Mouse (Mus musculus): ENCODE measurements around the gene Rcor2. TPM values are rescaled to one million over a fixed set of nuclear protein-coding genes. Genes with fewer than 3 reads are reported as not detected.

The Rcor2 gene
- total RNA-seq, 1 experiment: 161 TPM

DNA sequence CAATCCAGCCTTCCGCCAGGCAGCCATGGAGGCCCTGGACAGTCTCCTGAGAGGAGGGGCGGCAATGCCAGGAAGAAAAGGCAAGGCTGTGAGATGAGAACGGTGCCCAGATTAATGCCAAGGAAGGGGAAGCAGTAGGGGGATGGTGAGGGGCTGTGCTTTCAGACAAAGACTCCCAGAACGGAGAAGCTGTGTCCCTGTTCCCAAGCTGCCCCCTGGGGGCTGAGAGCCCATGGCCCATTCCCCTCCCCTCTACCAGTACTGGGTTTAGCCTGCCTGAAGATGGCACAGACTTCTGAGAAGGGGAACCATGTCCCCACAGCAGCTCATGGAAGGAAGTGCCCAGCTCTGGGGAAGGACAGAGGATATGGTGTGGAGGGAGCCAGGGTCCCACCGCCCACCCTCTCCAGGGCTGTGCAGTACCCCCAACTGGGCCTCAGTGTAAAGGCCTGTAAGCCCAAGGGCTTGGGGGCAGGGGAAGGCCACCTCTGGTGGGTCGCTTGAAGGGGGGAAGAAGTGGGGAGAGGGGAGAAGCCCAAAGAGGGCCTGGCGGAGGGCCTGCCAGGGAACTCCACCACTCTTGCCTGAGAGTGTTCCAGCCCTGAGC is 9.0 kb downstream of the Rcor2 start:
- Histone ChIP-seq H3K4me1 (ENCODE audit: control insufficient read depth in 2 of 2, insufficient read depth in 2 of 2, low read length in 2 of 2, poor library complexity in 1 of 2) (peaks cover 0 to 48% of the 10 kb centered on the region in 2 experiments; a peak in 2 of 4 replicates), H3K9ac (ENCODE audit: insufficient read depth, low read depth, low read length, poor library complexity, severe bottlenecking) (no peak overlapping the region), H3K9me3 (ENCODE audit: control insufficient read depth, insufficient read depth, low read depth, low read length) (no peaks in the 10 kb centered on the region), H3K4me3 (ENCODE audit: insufficient read depth in 1 of 2, low read depth in 1 of 2, low read length in 2 of 2, poor library complexity in 1 of 2, severe bottlenecking in 1 of 2) (no peak overlapping the region; a peak in 1 of 4 replicates), H3K36me3 (ENCODE audit: control insufficient read depth, insufficient read depth, low read length, poor library complexity, severe bottlenecking) (peaks cover 73% of the 10 kb centered on the region), H3K27ac (ENCODE audit: insufficient read depth, low read depth, low read length, poor library complexity, severe bottlenecking) (peak overlapping the region; percentile 37; the same call in 1 of the 2 replicates)
- in situ Hi-C loops (cut with MboI; ENCODE audit: low sequenced_read_pairs in 2 of 2, unreplicated experiment in 2 of 2): no loop called here
- TF ChIP-seq CHD2 (IDR thresholded peaks at IDR 0.05; ENCODE audit: low read depth, low read length) (no peak), ZNF384 (IDR thresholded peaks at IDR 0.05; ENCODE audit: low read depth, low read length) (no peak), HCFC1 (IDR thresholded peaks at IDR 0.05; ENCODE audit: borderline replicate concordance, insufficient read depth, low read length) (no peak), MAFK (IDR thresholded peaks at IDR 0.05; ENCODE audit: insufficient read depth, low read depth, low read length) (no peak), ZC3H11A (IDR thresholded peaks at IDR 0.05; ENCODE audit: borderline replicate concordance, low read depth, low read length) (no peak)
- DNase-seq (ENCODE audit: low read depth, low spot score): no peak

DNA sequence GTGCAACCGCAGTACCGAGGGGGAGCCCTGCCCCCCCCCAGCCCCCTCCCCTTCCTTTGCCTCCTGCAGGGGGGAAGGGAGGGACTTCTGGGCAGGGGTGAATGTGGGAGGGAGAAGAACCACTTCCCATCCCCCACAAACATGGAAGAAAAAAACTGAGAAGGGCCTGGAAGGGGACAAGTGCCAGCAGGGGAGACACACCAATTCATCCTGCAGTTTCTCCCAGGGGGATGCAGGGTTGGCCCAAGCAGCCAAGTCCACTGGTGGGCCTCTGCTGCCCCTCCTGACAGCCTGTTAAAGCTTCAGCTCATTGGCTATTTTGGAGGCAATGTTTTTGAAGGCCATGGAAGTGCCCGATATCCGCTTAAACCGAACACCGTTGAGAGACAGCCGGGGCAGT is 9.7 kb downstream of the Rcor2 start:
- in situ Hi-C loops (cut with MboI; ENCODE audit: low sequenced_read_pairs in 2 of 2, unreplicated experiment in 2 of 2): no loop called here

DNA sequence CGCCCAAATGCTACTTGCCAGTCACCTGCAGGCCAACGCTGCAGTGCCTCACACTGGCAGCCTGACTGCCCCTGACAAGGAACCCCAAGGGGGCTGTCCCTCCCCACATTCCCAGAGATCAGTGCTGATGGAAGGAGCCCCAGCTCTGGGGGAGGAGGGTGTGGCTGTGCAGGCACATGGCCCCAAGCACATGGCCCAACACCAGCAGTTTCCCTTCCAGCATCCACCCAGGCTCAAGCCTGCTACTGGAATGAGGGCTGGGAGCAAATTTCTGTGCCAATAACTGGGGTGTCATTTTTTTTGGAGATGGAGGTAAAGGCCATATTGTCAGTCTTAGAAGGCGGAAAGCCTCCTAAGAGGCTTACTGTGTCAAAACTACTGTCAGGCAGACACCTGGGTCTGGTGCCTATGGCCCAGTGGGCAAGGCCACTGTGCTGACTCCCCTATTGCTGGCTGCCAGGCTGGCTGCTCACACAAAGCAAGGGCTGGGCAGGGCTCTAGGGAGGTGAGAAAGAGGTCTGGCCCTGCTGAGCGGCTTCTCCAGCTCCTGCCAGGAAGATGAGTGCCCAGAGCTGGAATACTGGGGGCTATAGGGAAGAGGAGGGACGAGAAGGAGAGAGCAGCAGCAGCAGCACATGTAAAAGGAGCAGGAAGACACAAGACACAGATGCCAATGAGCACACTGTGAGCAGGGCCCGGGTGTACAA is 11.2 kb downstream of the Rcor2 start:
- H3K27ac ChIP-seq (ENCODE audit: insufficient read depth, low read depth, low read length, poor library complexity, severe bottlenecking): no peak overlapping the region
- in situ Hi-C loops (cut with MboI; ENCODE audit: low sequenced_read_pairs in 2 of 2, unreplicated experiment in 2 of 2): no loop called here
- H3K4me1 ChIP-seq (ENCODE audit: control insufficient read depth in 2 of 2, insufficient read depth in 2 of 2, low read length in 2 of 2, poor library complexity in 1 of 2): peaks cover 0 to 43% of the 10 kb centered on the region in 2 experiments; a peak in 2 of 4 replicates
- DNase-seq (ENCODE audit: low read depth, low spot score): no peak
- peaks cover 75% of the 10 kb centered on the region for H3K36me3 ChIP-seq (ENCODE audit: control insufficient read depth, insufficient read depth, low read length, poor library complexity, severe bottlenecking)
- TF ChIP-seq ZNF384 (IDR thresholded peaks at IDR 0.05; ENCODE audit: low read depth, low read length) (no peak), ZC3H11A (IDR thresholded peaks at IDR 0.05; ENCODE audit: borderline replicate concordance, low read depth, low read length) (no peak), HCFC1 (IDR thresholded peaks at IDR 0.05; ENCODE audit: borderline replicate concordance, insufficient read depth, low read length) (no peak), MAFK (IDR thresholded peaks at IDR 0.05; ENCODE audit: insufficient read depth, low read depth, low read length) (no peak), CHD2 (IDR thresholded peaks at IDR 0.05; ENCODE audit: low read depth, low read length) (no peak)
- no peak overlapping the region for H3K4me3 ChIP-seq (ENCODE audit: insufficient read depth in 1 of 2, low read depth in 1 of 2, low read length in 2 of 2, poor library complexity in 1 of 2, severe bottlenecking in 1 of 2)
- no peak overlapping the region for H3K9ac ChIP-seq (ENCODE audit: insufficient read depth, low read depth, low read length, poor library complexity, severe bottlenecking)
- H3K9me3 ChIP-seq (ENCODE audit: control insufficient read depth, insufficient read depth, low read depth, low read length): no peaks in the 10 kb centered on the region

More for the DNA sequence above, 9.7 kb downstream of the Rcor2 start:
- Histone ChIP-seq H3K36me3 (ENCODE audit: control insufficient read depth, insufficient read depth, low read length, poor library complexity, severe bottlenecking) (peaks cover 74% of the 10 kb centered on the region), H3K4me1 (ENCODE audit: control insufficient read depth in 2 of 2, insufficient read depth in 2 of 2, low read length in 2 of 2, poor library complexity in 1 of 2) (peaks cover 0 to 47% of the 10 kb centered on the region in 2 experiments; a peak in 2 of 4 replicates), H3K27ac (ENCODE audit: insufficient read depth, low read depth, low read length, poor library complexity, severe bottlenecking) (no peak overlapping the region), H3K4me3 (ENCODE audit: insufficient read depth in 1 of 2, low read depth in 1 of 2, low read length in 2 of 2, poor library complexity in 1 of 2, severe bottlenecking in 1 of 2) (peak overlapping the region in 1 of 2 experiments; percentile 15; a peak in 1 of 4 replicates), H3K9ac (ENCODE audit: insufficient read depth, low read depth, low read length, poor library complexity, severe bottlenecking) (no peak overlapping the region), H3K9me3 (ENCODE audit: control insufficient read depth, insufficient read depth, low read depth, low read length) (no peaks in the 10 kb centered on the region)
- DNase-seq (ENCODE audit: low read depth, low spot score): no peak
- TF ChIP-seq ZC3H11A (IDR thresholded peaks at IDR 0.05; ENCODE audit: borderline replicate concordance, low read depth, low read length): no peak
- no peak for TF ChIP-seq HCFC1 (IDR thresholded peaks at IDR 0.05; ENCODE audit: borderline replicate concordance, insufficient read depth, low read length)

DNA sequence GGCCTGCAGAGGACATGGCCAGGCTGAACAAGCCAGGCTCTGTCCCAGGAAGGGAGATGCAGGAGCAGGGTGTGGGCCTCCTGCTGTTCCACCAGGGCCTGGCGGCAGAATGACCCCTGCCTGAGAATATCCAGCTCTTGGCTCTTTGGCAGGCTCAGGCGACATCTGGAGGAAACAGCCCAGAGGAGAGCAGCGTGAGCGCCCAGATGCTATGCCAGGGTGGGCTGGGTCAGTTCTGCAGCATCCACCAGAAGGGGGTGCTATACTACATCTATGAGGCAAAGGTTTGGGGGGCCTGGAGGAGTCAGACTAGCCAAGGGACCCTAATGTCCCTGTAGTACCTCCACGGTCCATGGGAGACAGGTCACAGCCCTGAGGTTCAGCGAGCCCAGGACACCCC is 12.0 kb downstream of the Rcor2 start:
- Histone ChIP-seq H3K27ac (ENCODE audit: insufficient read depth, low read depth, low read length, poor library complexity, severe bottlenecking) (no peak overlapping the region), H3K4me3 (ENCODE audit: insufficient read depth in 1 of 2, low read depth in 1 of 2, low read length in 2 of 2, poor library complexity in 1 of 2, severe bottlenecking in 1 of 2) (no peak overlapping the region), H3K9me3 (ENCODE audit: control insufficient read depth, insufficient read depth, low read depth, low read length) (no peaks in the 10 kb centered on the region), H3K4me1 (ENCODE audit: control insufficient read depth in 2 of 2, insufficient read depth in 2 of 2, low read length in 2 of 2, poor library complexity in 1 of 2) (peaks cover 0 to 41% of the 10 kb centered on the region in 2 experiments; a peak in 2 of 4 replicates), H3K36me3 (ENCODE audit: control insufficient read depth, insufficient read depth, low read length, poor library complexity, severe bottlenecking) (peaks cover 69% of the 10 kb centered on the region), H3K9ac (ENCODE audit: insufficient read depth, low read depth, low read length, poor library complexity, severe bottlenecking) (no peak overlapping the region)
- in situ Hi-C loops (cut with MboI; ENCODE audit: low sequenced_read_pairs in 2 of 2, unreplicated experiment in 2 of 2): no loop called here
- DNase-seq (ENCODE audit: low read depth, low spot score): no peak
- TF ChIP-seq MAFK (IDR thresholded peaks at IDR 0.05; ENCODE audit: insufficient read depth, low read depth, low read length) (no peak), CHD2 (IDR thresholded peaks at IDR 0.05; ENCODE audit: low read depth, low read length) (no peak), HCFC1 (IDR thresholded peaks at IDR 0.05; ENCODE audit: borderline replicate concordance, insufficient read depth, low read length) (no peak), ZC3H11A (IDR thresholded peaks at IDR 0.05; ENCODE audit: borderline replicate concordance, low read depth, low read length) (no peak), ZNF384 (IDR thresholded peaks at IDR 0.05; ENCODE audit: low read depth, low read length) (no peak)

All from ES-E14 (cell line).